Mouse (Mus musculus) megakaryocyte, embryonic 14.5 days (primary cell): Measurements from ENCODE around the gene Galntl6.

Experiments used
- FLI1 ChIP-seq: IDR thresholded peaks from 2 replicates; pipeline ENCODE4 v1.6.1; 2012; ENCODE audit warnings: low read length, inconsistent platforms, mixed read lengths
- GATA1 ChIP-seq: IDR thresholded peaks from 3 replicates; pipeline ENCODE4 v1.6.1; 2012; ENCODE audit warnings: mixed read lengths, low read length, inconsistent platforms, borderline replicate concordance

GRCm38 (mm10) chr8:58084931-58085330 is 827.5 kb downstream of the Galntl6 start:
- TF ChIP-seq GATA1 (no peak), FLI1 (no peak)
